Mouse (Mus musculus): ENCODE results near the gene Got2. TPM values are rescaled to one million over a fixed set of nuclear protein-coding genes. Genes with fewer than 3 reads are reported as not detected.
"Not testable (repeated sequence)": the region's sequence is repeated elsewhere in the genome, so short reads cannot be mapped to it uniquely, and the experiment has no call there.

Gene Got2
- total RNA-seq, 2 experiments from 2014 or later, result 110 to 222 TPM

DNA sequence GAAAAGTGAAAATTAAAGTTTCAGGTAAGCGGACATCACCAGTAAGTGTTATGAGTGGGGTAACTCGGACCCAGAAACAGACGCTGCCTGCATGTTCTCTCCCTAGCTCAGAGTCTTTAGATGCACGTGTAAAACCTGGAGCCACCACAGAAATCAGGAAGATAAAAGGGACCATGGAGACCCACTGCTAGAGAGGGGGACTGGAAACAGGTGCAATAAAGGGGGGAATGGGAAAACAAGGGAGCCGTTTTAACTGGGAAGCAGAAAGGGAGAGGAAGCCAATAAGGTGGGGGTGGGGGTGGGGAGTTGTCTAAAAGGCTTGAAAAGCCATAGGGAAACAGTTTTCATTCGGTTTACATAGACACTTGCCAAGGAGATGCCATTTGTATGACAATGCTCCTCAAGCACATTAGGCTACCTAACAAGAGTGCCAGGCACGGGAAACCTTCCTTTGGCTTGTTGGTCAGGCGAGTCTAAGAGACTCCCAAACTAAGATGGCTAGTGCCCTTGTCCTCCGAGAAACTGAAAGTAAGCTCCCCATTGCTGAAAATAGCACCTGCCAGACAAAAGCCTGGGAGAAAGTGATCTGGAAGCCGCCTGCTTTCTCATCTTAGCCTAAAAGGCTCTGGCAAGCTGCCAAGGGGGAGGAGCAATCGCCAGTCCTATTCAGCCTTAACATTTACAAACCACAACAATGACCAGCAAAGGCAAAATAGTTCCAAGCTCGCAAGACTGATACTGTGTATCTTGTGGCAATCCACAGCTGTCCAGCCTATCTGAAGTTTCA lies 10.0 kb downstream of the Got2 start:
- ATAC-seq (replicated peaks; ENCODE audit: poor library complexity, severe bottlenecking), result peak; percentile 35

DNA sequence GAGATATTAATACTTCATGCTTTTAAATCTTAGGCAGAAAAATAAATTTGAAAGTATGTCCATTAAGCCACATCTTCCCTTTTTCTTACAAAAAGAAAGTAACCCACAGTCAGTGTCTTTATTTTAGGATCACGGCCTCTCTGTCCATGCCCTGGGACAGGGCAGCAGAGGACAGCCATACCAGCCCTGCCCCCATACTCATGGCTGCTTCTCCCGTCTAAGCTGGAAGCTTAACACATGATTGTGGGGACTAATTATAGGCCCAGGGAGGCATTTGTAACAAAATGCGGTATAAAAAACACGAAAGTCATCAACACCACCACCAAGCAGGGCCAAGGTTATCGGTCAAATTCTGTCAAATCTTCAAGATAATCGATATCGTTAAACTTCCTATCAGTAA lies 13.1 kb downstream of the Got2 start:
- no peak for ATAC-seq (replicated peaks; ENCODE audit: poor library complexity, severe bottlenecking)

DNA sequence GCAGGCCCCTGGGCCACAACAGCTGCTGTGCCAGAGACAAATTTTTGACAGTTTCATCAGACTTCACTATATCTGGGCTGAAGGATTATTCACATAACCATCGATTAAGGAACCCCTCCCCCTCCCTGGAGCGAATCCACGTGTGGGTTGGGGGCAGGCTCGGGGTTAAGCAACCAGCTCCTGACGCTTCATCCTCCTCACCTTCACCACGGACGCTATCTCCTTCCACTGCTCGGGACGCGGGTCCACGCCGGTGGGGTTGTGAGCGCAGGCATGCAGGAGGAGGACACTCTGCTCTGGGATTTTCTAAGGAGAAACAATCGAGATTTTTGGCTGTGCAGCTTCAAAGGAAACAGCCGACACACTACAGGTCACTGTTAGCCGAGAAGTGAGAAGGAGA lies 16.7 kb downstream of the Got2 start:
- no peak for ATAC-seq (replicated peaks; ENCODE audit: poor library complexity, severe bottlenecking)

DNA sequence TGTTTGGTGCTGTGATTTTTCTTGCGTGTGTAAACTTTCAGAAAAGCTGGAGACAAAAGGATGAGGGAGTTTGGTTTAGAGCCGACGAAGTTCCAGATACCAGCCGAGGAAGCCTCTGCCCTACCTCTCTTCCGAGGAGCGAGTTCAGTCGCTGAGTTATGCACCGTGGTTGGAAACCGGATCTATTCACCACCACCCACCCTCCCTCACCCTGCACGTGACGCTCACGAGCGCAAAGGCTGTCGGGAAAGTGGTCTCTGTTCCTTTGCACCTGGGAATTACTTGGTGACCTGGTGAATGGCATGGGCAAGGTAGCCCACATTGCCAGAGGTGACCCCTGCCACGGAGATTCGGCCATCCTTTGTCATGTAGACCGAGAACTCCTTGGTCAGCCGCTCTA lies 23.5 kb downstream of the Got2 start:
- ATAC-seq (replicated peaks; ENCODE audit: poor library complexity, severe bottlenecking), result not testable (repeated sequence)

DNA sequence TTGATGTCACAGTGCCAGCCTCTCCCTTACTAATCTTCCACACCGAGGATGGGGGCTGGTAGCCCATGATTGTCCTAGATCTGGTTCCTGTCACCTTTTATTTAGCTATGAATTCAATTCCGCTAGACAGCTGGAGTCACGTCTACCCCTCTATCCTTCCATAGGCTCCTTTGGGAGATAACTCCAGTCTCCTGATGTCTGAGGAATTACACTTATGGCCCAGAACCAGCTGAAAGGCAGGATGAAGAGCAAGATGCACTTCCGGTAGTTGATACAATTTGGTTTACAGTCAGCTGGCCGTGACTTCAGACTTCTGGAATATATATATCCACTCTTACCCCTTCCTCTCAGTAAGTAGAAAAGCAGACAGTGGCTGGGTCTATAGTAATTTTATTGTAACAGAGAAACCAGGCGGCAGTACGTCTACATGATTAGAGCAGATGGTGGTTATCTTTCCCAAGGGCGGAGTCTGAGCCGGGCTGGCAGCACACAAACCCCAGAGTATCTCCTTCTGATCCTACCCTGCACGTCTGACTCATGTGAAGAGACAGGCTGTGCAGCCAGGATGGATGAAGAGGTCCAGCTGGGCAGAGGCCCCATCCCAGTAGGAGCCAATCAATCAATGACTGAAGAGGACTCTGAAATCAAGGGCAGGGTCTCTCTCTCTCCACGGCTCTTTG lies 24.4 kb downstream of the Got2 start:
- not testable (repeated sequence) for ATAC-seq (replicated peaks; ENCODE audit: poor library complexity, severe bottlenecking)

DNA sequence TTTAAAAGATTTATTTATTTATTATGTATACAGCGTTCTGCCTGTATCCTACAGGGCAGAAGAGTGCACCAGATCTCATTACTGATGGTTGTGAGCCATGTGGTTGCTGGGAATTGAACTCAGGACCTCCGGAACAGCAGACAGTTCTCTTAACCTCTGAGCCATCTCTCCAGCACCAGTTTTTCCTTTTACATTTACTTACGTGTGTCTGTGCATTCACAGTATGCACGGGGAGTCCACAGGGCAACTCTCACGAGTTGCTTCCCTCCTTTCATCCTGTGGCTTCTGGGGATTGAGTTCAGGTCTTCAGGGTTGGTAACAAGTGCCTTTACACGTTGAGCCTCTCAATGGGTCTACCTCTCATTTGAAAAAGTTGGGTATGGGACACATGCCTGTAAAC lies 34.2 kb downstream of the Got2 start:
- ATAC-seq (replicated peaks; ENCODE audit: poor library complexity, severe bottlenecking), result no peak

DNA sequence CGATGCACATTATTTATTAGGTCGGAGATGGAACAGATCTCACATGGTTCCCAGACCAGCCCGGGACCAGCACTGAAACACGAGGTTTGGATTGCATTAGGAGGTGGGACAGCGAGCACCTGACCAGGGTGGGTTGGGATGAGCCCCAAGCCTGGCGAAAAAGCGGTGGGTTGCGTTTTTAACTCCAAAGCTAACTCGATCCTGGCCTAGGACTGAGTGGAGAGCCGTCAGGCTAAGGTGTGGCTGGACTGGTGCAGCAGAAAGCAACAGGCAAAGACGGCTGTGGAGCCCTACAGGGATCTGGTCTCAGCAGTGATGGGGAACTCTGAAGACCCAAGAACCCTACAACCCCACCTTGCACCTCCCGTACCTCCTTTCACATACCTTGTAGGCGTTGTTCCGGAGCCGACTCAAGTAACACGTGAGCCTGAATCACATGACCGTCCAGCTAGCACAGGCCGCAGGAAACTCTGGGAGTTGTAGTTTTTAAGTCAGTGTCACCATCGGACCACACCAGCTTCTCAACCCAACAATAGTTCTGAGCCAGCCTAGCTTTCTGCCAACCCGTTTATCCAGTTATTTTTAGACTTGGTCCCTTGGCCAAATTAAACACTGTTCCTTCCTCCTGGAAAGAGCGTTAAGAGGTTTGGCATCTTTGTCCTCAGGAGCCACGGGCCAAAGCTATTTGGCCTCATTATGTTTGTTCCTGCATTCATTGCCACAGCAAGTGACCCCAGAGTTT lies 35.1 kb downstream of the Got2 start, which contains the start of gene Slc38a7:
Slc38a7 (minus strand) TSS at position 438 of the 742 bp plus-strand sequence.
- ATAC-seq (replicated peaks; ENCODE audit: poor library complexity, severe bottlenecking), result peak; percentile 75

DNA sequence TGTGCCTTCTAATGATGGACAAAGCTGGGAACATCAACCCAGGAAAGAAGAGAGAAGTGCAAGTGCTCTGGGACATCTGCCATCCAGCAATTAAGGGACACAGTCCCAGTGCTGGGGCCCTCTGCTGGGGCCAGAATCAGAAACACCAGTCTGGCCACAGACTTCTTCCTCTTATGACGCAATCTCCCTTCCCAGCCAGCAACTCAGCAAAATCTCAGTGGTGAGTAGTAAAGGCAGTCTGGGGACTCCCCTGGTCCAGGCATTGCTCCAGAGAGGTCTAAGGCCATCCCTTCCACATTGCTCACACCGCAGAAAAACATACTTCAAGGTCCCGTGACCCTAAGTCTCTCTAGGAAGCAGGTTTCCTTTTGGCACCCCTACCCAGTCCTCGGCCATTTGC lies 36.1 kb downstream of the Got2 start:
- ATAC-seq (replicated peaks; ENCODE audit: poor library complexity, severe bottlenecking), result peak; percentile 93

DNA sequence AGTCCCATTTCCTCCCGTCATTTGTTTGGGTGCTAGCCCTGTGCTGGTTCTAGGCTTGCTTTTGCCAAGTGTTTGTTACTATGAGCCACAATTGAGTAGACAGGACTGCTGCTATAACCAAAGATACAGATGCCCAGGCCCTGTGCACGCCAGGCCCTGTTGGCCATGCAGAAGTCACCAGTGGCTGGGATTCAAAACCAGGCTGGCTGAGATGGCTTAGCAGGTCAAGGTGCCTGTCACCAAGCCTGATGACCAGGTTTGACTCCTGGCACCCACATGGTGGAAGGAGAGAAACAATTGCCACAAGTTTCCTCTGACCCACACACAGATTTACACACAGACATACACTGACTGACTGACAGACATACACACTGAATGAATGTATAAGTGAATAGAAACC lies 38.0 kb downstream of the Got2 start:
- ATAC-seq (replicated peaks; ENCODE audit: poor library complexity, severe bottlenecking), result no peak

DNA sequence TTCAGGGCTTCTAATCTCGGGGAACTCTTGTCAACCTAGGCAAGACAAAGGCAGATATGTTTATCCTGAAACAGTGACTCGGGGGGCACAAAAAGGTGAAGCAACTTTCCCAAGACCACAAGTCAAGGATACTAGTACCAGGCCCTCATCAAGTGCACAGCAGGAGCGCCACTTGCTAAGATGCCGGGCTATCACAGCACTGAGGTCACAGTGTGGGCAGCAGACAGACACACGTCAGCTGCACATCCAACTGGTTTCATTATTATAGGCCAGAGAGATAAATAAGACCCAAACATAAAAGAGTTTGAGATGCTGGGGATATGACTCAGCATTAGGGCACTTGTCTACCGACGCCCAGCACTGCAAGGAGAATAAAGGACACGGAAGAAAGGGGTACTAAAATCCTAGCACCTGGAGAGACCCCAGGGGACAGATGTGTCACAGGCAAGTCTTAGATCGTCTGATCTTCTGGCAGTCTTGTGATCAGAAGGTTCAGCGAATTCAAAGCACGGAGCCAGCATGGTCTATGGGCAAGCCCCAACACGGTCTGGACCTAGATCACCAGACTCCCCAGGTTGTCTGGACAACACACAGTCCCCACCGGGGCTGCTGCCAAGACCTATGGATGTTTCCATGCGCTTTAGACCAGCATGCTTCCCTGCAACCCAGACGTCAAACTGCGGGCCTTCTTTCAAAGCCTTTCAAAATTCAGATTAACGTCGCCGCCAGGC lies 39.4 kb downstream of the Got2 start:
- ATAC-seq (replicated peaks; ENCODE audit: poor library complexity, severe bottlenecking), result no peak

DNA sequence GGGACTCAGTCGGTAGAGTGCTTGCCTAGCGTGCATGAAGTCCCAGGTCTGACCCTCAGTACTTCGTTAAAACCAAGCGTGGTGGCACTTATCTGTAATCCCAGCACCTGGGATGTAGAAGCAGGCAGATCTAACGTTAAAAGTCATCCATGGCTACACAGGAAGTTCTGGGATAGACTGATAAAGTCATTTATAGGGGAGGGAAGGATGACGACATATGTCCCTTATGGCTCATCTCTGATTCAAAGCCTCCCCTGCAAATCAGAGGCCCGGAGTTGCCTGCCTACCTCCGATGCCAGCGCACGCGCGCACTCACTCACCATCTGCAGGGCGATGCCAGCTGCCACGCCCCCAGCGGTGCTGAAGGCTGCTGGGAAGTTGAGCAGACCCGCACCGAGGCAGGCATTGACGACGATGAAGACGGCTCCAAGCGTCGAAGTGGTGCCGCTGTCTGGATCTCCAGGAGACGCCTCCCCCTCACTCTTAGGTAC lies 40.2 kb downstream of the Got2 start:
- ATAC-seq (replicated peaks; ENCODE audit: poor library complexity, severe bottlenecking), result no peak

DNA sequence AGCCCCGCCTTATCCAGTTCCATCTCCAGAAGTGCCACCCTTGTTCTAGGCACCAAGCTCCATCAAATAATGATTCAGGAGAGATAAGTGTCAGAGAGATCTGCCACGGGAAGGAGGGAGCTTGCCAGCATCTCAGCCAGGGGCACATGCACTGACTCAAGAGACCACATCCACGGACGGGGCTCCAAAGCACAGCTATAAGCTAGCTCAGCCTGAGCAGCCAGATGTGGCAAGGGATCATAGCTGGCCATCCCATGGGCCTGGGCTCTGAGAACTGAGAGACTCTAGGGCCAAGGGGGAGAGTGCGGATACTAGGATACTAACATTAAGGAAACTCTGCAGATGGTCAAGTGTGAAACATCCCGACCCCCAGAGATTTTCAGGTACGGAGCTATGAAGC lies 43.3 kb downstream of the Got2 start:
- ATAC-seq (replicated peaks; ENCODE audit: poor library complexity, severe bottlenecking), result no peak

DNA sequence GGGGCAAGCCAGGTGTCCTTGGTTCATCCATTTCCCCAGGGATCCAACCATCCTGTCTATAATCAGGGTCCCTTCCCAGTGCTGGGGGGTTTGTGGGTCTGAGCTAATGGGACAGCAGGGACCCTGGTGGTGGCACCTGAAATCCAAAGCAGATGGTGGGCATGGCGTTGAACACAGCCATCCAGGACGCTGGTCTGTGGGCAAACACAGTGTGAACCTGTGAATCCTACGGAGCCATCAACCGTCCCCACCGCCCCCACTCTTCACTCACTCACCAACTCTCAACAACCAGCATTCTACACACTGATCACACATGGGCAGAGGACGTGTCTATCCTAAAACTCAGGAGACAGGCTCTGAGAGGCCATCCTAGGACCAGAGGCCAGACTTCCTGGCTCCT lies 44.4 kb downstream of the Got2 start:
- ATAC-seq (replicated peaks; ENCODE audit: poor library complexity, severe bottlenecking), result no peak

DNA sequence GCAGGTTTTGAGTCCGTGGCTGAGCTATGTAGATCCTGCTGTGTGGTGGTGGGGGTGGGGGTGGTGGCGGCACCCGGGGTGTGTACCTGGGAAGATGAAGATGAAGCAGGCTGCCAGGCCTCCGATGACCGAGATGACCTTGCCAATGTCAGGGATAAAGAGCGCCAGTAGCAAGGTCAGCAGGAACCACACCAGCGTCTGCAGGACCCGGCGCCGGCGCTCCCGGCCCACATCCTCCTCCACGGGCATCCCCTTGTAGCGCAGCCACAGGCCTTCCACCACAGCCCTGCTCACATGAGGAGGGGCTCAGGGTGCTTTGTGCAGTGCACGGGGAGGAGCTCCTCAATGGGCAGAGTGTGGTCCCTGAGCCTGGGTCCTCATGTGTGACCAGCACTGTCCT lies 46.9 kb downstream of the Got2 start:
- ATAC-seq (replicated peaks; ENCODE audit: poor library complexity, severe bottlenecking), result no peak

DNA sequence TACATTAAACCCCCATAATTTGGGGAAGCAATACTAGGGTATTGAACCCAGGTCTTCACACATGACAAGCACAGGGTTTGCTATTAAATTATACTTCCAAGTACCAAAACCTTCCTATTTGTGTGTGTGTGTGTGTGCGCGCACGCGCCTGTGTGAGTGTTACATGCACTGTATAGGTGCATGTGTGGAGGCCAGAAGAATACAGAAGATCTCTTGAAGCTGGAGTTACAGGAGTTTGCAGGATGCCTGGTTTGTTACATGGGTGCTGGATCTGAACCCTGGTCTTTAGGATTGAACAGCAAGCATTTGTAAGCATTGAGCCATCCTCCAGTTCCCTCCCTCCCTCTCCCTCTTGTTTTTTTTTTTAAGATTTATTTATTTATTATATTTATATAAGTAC lies 49.1 kb downstream of the Got2 start:
- no peak for ATAC-seq (replicated peaks; ENCODE audit: poor library complexity, severe bottlenecking)

DNA sequence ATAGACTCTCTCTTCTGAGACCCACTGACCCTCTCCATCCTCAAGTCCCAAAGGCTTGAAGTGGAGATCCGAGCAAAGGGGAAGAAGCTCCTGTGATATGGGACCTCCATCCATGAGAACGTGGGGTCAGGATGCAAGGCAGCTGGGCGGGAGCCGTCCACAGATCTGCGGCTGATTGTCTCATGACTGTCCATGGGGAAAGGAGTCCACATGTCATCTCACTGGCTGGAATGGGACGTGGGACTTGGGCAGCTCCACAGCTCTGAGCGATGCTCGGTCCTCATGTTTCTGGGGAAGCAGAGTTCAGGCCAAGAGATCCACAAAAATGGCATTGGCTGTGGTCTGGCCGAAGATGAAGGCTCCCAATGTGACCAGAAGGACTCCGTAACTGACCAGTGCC lies 51.1 kb downstream of the Got2 start:
- ATAC-seq (replicated peaks; ENCODE audit: poor library complexity, severe bottlenecking), result no peak

DNA sequence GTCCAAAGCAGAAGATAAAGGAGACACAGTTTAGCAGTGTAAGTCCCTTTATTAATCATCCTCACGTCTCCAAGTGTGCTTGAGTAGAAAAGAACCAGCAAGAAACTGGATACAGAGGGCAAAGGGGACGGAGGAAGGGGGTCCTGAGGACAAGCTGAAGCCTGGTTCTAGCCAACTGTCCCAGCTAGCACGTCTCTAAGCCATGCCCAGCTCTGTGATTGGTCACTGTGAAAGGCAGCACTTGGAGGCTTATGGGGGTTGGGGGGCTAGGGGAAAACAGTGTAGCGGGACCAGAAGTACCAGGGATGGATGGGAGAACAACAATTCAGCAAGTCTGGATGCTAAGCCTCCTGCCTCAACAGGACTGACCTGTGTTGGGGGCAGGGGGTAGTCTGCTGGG lies 52.5 kb downstream of the Got2 start:
- no peak for ATAC-seq (replicated peaks; ENCODE audit: poor library complexity, severe bottlenecking)

DNA sequence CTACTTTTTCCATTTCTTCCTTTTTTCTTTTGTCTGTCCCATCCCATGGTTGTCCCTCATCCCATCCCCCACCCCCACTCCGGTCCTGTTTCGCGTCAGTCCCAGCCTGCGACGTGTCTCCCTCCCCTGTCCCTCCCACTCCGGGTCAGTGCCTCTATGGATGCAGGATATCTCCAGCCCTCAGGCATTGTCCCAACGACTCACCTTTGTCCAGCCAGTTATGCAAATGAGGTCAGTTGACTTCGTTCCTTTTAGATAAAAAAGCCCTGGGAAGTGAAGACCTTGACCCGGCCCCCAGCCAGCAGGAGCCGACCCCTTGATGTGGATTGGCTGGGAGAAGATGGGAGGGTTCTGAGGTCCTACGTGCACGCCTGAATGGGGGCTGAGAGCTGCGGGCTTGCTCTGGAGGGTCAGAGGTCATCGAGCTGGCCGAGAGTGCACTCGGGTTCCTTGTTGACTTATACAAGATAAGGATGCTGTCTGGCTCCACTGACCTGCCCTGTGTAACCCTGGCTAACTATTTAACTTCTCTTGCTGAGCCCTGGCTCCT lies 54.8 kb downstream of the Got2 start:
- peak; percentile 78 for ATAC-seq (replicated peaks; ENCODE audit: poor library complexity, severe bottlenecking)

DNA sequence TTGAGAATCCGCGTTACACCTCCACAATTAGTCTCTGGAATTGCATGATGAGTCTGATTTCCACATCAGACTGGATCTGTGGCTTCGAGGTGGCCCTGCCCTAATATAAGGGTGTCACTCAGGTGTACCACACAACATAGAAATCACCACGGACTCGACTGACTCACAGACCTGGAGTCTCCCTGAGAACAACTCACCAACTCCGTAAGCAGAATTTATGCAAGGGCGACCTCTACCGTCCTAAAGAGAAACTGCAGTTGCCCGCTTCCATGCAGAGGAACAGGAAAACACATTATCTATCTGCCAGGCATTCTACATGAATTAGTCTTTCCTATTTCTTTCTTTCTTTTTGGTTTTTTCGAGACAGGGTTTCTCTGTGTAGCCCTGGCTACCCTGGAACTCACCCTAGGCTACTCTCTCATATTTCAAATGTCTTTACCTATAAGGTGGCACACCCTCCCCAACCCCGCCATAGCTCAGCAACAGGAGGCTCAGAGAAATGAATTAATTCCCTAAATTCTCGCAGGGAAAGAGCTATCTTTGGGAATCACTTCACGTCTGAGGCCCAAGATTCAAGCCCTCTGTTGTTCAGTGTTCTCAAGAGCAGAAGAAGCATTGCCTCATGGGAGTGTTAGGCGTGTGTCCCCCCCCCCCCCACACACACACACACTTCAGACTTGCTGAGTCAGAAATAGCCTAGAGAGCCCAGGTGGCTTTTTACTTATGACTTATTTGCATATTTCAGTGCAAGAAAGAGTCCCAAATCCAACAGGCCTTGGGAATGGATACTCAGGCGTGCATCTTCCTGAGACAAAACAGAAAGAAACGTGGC lies 55.5 kb downstream of the Got2 start:
- peak; percentile 83 for ATAC-seq (replicated peaks; ENCODE audit: poor library complexity, severe bottlenecking)
